Mouse (Mus musculus) cortical plate, adult 2 months (tissue): ENCODE measurements around the gene Prrg2. TPM values are rescaled to one million over a fixed set of nuclear protein-coding genes. Genes with fewer than 3 reads are reported as not detected.

Experiments used
- H3K27ac ChIP-seq: fragments of 200-500 bp; 2 replicates; pipeline ENCODE4 v1.5.1; 2012; ENCODE audit warnings: low read length, control low read depth, inconsistent platforms; ENCODE audit not compliant: insufficient read depth
- H3K4me1 ChIP-seq: fragments of 200-500 bp; 2 replicates; pipeline ENCODE4 v1.6.1; 2011; ENCODE audit warnings: low read length; ENCODE audit not compliant: control insufficient read depth, insufficient read depth
- H3K4me3 ChIP-seq: fragments of 200-500 bp; 2 replicates; pipeline ENCODE4 v1.5.1; 2011; ENCODE audit warnings: mild to moderate bottlenecking, low read length, control low read depth; ENCODE audit not compliant: insufficient read depth
- CTCF ChIP-seq: fragments of 200-500 bp; IDR thresholded peaks from 2 replicates; pipeline ENCODE4 v1.5.1; 2011; ENCODE audit warnings: mild to moderate bottlenecking, control low read depth, low read length; ENCODE audit not compliant: insufficient read depth; ENCODE audit errors: extremely low read depth
- POLR2A ChIP-seq: fragments of 200-500 bp; IDR thresholded peaks from 2 replicates; pipeline ENCODE4 v1.6.1; 2011; ENCODE audit warnings: mild to moderate bottlenecking, low read length, control low read depth; ENCODE audit not compliant: insufficient read depth; ENCODE audit errors: extremely low read depth
- polyA plus RNA-seq: library from polyadenylated mRNA; depleted of rRNA; stranded (reverse); fragments of >200 nt; gene quantifications from 2 replicates; pipeline ENCODE4 v1.2.3, GENCODE M21; 2012

Prrg2 gene
- polyA plus RNA-seq, 1 experiment: 23.2 TPM

GRCm38 (mm10) chr7:45015957-45016612, 46.4 kb downstream of the Prrg2 start, which contains the start of gene Scaf1:
Gene Scaf1 (minus strand): TSS chr7:45016363.
- Histone ChIP-seq H3K4me3 (peak within 1 kb of the TSS; percentile 92), H3K27ac (peak within 1 kb of the TSS; percentile 88), H3K4me1 (no peaks in the 10 kb centered on the region; the same call in 1 of the 2 replicates)
- TF ChIP-seq CTCF: no peak
- TF ChIP-seq POLR2A: no peak

- H3K27ac ChIP-seq: no peak overlapping the region
- no peaks in the 10 kb centered on the region; the same call in 1 of the 2 replicates for H3K4me1 ChIP-seq
- TF ChIP-seq POLR2A (no peak), CTCF (no peak)
- H3K4me3 ChIP-seq: peak overlapping the region; percentile 92
These were observed 47.0 kb downstream of the Prrg2 start for GRCm38 (mm10) chr7:45015344-45015956.

- no peaks in the 10 kb centered on the region; the same call in 1 of the 2 replicates for H3K4me1 ChIP-seq
- H3K27ac ChIP-seq: no peak overlapping the region
- H3K4me3 ChIP-seq: no peak overlapping the region
- TF ChIP-seq POLR2A (no peak), CTCF (no peak)
These were observed 48.4 kb downstream of the Prrg2 start for GRCm38 (mm10) chr7:45014096-45014451.

- TF ChIP-seq CTCF: no peak
- no peak for TF ChIP-seq POLR2A
- Histone ChIP-seq H3K27ac (no peak overlapping the region), H3K4me3 (no peak overlapping the region), H3K4me1 (no peaks in the 10 kb centered on the region; the same call in 1 of the 2 replicates)
These were observed 48.9 kb downstream of the Prrg2 start for GRCm38 (mm10) chr7:45013366-45014095.

- H3K4me3 ChIP-seq: no peak overlapping the region
- no peak overlapping the region for H3K27ac ChIP-seq
- TF ChIP-seq CTCF: no peak
- TF ChIP-seq POLR2A: no peak
- H3K4me1 ChIP-seq: no peaks in the 10 kb centered on the region; the same call in 1 of the 2 replicates
These were observed 49.7 kb downstream of the Prrg2 start for GRCm38 (mm10) chr7:45012824-45013223.

GRCm38 (mm10) chr7:45012011-45012410, 50.5 kb downstream of the Prrg2 start:
- Histone ChIP-seq H3K4me3 (no peak overlapping the region), H3K4me1 (no peaks in the 10 kb centered on the region; the same call in 1 of the 2 replicates), H3K27ac (no peak overlapping the region)
- TF ChIP-seq POLR2A (no peak), CTCF (no peak)

- Histone ChIP-seq H3K27ac (no peak overlapping the region), H3K4me3 (no peak overlapping the region), H3K4me1 (no peaks in the 10 kb centered on the region)
- TF ChIP-seq POLR2A (no peak), CTCF (no peak)
These were observed 54.1 kb downstream of the Prrg2 start for GRCm38 (mm10) chr7:45008411-45008810.

GRCm38 (mm10) chr7:45007846-45008245, 54.6 kb downstream of the Prrg2 start:
- no peak overlapping the region for H3K27ac ChIP-seq

GRCm38 (mm10) chr7:45007141-45007540, 55.3 kb downstream of the Prrg2 start:
- TF ChIP-seq CTCF (no peak), POLR2A (no peak)
- no peak overlapping the region for H3K4me3 ChIP-seq
- H3K27ac ChIP-seq: no peak overlapping the region
- no peaks in the 10 kb centered on the region for H3K4me1 ChIP-seq

More at GRCm38 (mm10) chr7:45007846-45008245, 54.6 kb downstream of the Prrg2 start:
- Histone ChIP-seq H3K4me1 (no peaks in the 10 kb centered on the region), H3K4me3 (no peak overlapping the region)
- no peak for TF ChIP-seq POLR2A
- TF ChIP-seq CTCF: no peak
